Mouse (Mus musculus): ENCODE results near the gene Prickle2.

GRCm38 (mm10) chr6:92346729-92347128 is 359.2 kb downstream of the Prickle2 start:
- no peak for TF ChIP-seq CTCF (IDR thresholded peaks at IDR 0.05; ENCODE audit: insufficient read depth, low read depth, low read length)
- no peak for TF ChIP-seq POLR2A (IDR thresholded peaks at IDR 0.05; ENCODE audit: insufficient read depth, low read depth, low read length)

Data from olfactory bulb, adult 2 months (tissue).